Mouse (Mus musculus): ENCODE data around the gene Gtf2f2. TPM values are rescaled to one million over a fixed set of nuclear protein-coding genes. Genes with fewer than 3 reads are reported as not detected.

Gtf2f2 gene
- polyA plus RNA-seq, 1 experiment from 2014 or later = 32.8 TPM

Other genes starting within 250 kb of the Gtf2f2 start
- 3.5 and 3.8 TPM in 2 replicates for gene Slc25a30, start 223.8 kb downstream of the Gtf2f2 start, polyA plus RNA-seq (2015; fragmentation: Nextera tagmentation; extraction: Ambion mirVana)
- 1,119 and 1,203 TPM in 2 replicates for gene Tpt1, start 165.8 kb downstream of the Gtf2f2 start, polyA plus RNA-seq (2015; fragmentation: Nextera tagmentation; extraction: Ambion mirVana)
- gene Kctd4, start 55.9 kb downstream of the Gtf2f2 start, polyA plus RNA-seq (2015; fragmentation: Nextera tagmentation; extraction: Ambion mirVana) = 0.85 and 1.5 TPM in 2 replicates
- 11.9 and 12.7 TPM in 2 replicates for gene Gpalpp1, start 99.9 kb upstream of the Gtf2f2 start, polyA plus RNA-seq (2015; fragmentation: Nextera tagmentation; extraction: Ambion mirVana)
- gene Nufip1, start 100.0 kb upstream of the Gtf2f2 start, polyA plus RNA-seq (2015; fragmentation: Nextera tagmentation; extraction: Ambion mirVana) = 13.1 TPM in 2 replicates